Mouse (Mus musculus) heart, embryonic 11.5 days (tissue): Measurements from ENCODE around the gene Olfr1030. TPM values are rescaled to one million over a fixed set of nuclear protein-coding genes. Genes with fewer than 3 reads are reported as not detected.
"Not testable (repeated sequence)": the region's sequence is repeated elsewhere in the genome, so short reads cannot be mapped to it uniquely, and the experiment has no call there.

Experiments used
- ATAC-seq: fragments of 200-750 bp; cut with Nextera tagmentation; replicated peaks from 2 replicates; pipeline ENCODE4 v1.8.0; 2017; ENCODE audit warnings: moderate library complexity; ENCODE audit not compliant: insufficient number of reproducible peaks, low FRiP score, low TSS enrichment
- H3K27ac ChIP-seq: fragments of 300-500 bp; sonication (generic); 2 replicates; pipeline ENCODE4 v1.5.1; 2014; ENCODE audit warnings: mild to moderate bottlenecking, low read depth, low read length
- H3K27me3 ChIP-seq: fragments of 300-500 bp; sonication (generic); 2 replicates; pipeline ENCODE4 v1.6.1; 2014; ENCODE audit warnings: mild to moderate bottlenecking, low read length, mixed read lengths; ENCODE audit not compliant: control insufficient read depth, insufficient read depth
- H3K36me3 ChIP-seq: fragments of 300-500 bp; sonication (generic); 2 replicates; pipeline ENCODE4 v1.6.1; 2014; ENCODE audit warnings: mild to moderate bottlenecking, low read length, moderate library complexity, mixed read lengths; ENCODE audit not compliant: control insufficient read depth, insufficient read depth
- H3K4me1 ChIP-seq: fragments of 300-500 bp; sonication (generic); 2 replicates; pipeline ENCODE4 v1.6.1; 2014; ENCODE audit warnings: low read length; ENCODE audit not compliant: control insufficient read depth, insufficient read depth
- H3K4me2 ChIP-seq: fragments of 300-500 bp; sonication (generic); 2 replicates; pipeline ENCODE4 v1.6.1; 2014; ENCODE audit warnings: mild to moderate bottlenecking, moderate library complexity
- H3K4me3 ChIP-seq: fragments of 300-500 bp; sonication (generic); 2 replicates; pipeline ENCODE4 v1.5.1; 2014; ENCODE audit warnings: low read depth, low read length
- H3K9ac ChIP-seq: fragments of 300-500 bp; sonication (generic); 2 replicates; pipeline ENCODE4 v1.6.1; 2014; ENCODE audit warnings: mild to moderate bottlenecking, low read depth, low read length, moderate library complexity
- H3K9me3 ChIP-seq: fragments of 300-500 bp; sonication (generic); replicated peaks from 2 replicates; pipeline ENCODE4 v1.6.1; 2016; ENCODE audit warnings: low read length; ENCODE audit not compliant: control insufficient read depth
- WGBS: fragments of 180-500 bp; shearing (Covaris S2); extraction: QIAGEN DNeasy Blood & Tissue Kit; methylation state at CpG from one replicate; pipeline ENCODE4 v1.1.7; 2014; ENCODE audit not compliant: insufficient replicate concordance; 5-methylcytosine and 5-hydroxymethylcytosine counted together
- polyA plus RNA-seq: library from polyadenylated mRNA; unstranded; fragments of >200 nt; fragmentation: Nextera tagmentation; extraction: Ambion mirVana; gene quantifications from 2 replicates; pipeline ENCODE4 v1.2.1, GENCODE M21; 2014

Olfr1030 gene
- not detected in 2 replicates for polyA plus RNA-seq

DNA sequence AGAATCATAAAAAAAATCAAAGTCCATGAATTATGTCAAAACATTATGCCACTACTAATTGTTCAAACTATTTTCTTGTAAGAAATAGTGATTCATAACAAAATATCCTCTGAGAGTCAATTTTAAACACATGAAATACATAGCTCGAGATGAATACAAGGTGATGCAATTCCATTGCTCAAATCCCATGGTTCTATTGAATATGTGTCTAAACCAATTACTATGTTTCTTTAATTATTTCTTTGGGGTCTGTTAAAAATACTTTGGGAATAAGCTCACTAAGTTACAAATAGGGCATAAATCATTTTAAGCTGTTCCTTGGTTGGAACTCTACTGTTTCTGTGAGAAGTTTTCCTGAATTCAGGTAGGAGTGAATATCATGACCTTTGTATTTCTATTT, at the start of gene Olfr1030:
TSS of gene Olfr1030 (plus strand) at position 301 of the 400 bp plus-strand sequence.
- Histone ChIP-seq H3K9ac (no peak within 1 kb of the TSS), H3K36me3 (no peaks in the 10 kb centered on the region), H3K9me3 (no peaks in the 10 kb centered on the region), H3K4me3 (no peak within 1 kb of the TSS), H3K27me3 (no peaks in the 10 kb centered on the region), H3K4me1 (no peaks in the 10 kb centered on the region), H3K27ac (no peak within 1 kb of the TSS), H3K4me2 (no peak within 1 kb of the TSS)
- no peak for ATAC-seq
- 64% methylated on average over 1 of the region's 1 CpGs for WGBS

DNA sequence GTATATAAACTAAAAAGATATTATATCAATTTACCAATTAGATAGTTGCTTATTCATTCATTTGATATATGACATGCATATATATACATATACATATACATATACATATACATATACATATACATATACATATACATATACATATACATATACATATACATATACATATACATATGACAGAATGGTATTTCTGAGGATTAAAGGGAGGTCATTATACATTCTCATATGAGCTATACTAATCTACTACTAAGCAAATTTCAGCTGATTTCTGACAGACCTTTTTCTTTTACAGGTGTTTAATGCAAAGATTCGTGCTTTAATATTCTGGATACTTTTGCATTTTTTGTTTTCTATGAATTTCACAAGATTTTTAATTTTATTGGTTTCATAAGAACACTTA, 28.9 kb upstream of the Olfr1030 start, which contains the start of gene Olfr1028:
TSS of gene Olfr1028 (plus strand) at position 301 of the 400 bp plus-strand sequence.
- Histone ChIP-seq H3K4me3 (no peak within 1 kb of the TSS), H3K27ac (no peak within 1 kb of the TSS), H3K36me3 (no peaks in the 10 kb centered on the region), H3K4me2 (no peak within 1 kb of the TSS), H3K9me3 (no peaks in the 10 kb centered on the region), H3K27me3 (no peaks in the 10 kb centered on the region), H3K4me1 (no peaks in the 10 kb centered on the region), H3K9ac (no peak within 1 kb of the TSS)
- ATAC-seq, result no peak
- WGBS, result 85% methylated on average over 1 of the region's 1 CpGs

DNA sequence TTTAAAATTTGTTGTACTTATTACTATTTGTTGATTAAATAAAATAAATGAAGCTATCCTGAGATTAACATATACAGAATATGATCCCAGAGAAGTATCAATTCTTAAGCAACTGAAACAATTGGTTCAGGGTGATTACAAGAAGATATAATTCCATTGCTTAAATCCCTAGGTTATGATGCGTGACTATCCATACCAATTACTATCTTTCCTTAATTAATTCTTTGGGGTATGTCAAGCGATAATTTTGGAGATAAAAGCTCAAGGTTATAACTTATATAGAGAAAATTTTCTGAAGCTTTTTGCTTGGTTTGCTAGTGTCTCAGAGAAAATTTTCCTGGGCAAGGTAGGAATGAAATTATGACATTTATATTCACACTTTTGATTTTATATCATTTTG, 5.5 kb upstream of the Olfr1030 start, which contains the start of gene Olfr1029:
TSS of gene Olfr1029 (plus strand) at position 301 of the 400 bp plus-strand sequence.
- ATAC-seq, result no peak
- no peaks in the 10 kb centered on the region for H3K36me3 ChIP-seq
- 76% methylated on average over 2 of the region's 2 CpGs for WGBS
- no peak within 1 kb of the TSS for H3K4me2 ChIP-seq
- no peaks in the 10 kb centered on the region for H3K9me3 ChIP-seq
- H3K27ac ChIP-seq, result no peak within 1 kb of the TSS
- no peaks in the 10 kb centered on the region for H3K4me1 ChIP-seq
- H3K4me3 ChIP-seq, result no peak within 1 kb of the TSS
- H3K9ac ChIP-seq, result no peak within 1 kb of the TSS
- no peaks in the 10 kb centered on the region for H3K27me3 ChIP-seq

DNA sequence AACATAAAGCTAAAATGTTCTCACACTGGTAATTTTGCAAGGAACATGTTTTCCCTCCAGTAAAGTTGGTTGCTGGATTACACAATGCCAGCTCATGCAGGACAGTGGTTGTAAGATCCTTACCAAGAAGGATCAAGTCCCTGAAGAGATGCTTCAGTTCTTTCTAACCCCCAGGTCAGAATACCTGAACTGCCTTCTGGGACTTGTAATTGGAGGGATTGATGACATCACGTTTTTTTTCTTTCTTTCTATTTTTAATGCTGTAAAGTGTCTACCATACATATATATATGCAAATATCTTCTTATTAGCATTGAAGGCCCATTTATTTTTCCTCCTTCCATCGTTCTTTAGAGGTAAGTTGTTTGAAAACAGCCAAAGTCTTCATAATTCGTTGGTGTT, 10.9 kb downstream of the Olfr1030 start, which contains the start of gene Olfr1031:
TSS of gene Olfr1031 (plus strand) at position 301 of the 400 bp plus-strand sequence.
- Histone ChIP-seq H3K9ac (no peak within 1 kb of the TSS), H3K27ac (no peak within 1 kb of the TSS), H3K4me2 (no peak within 1 kb of the TSS), H3K27me3 (no peaks in the 10 kb centered on the region), H3K36me3 (no peaks in the 10 kb centered on the region), H3K9me3 (no peaks in the 10 kb centered on the region), H3K4me3 (no peak within 1 kb of the TSS), H3K4me1 (no peaks in the 10 kb centered on the region)
- WGBS, result 53% methylated on average over 3 of the region's 3 CpGs
- ATAC-seq, result no peak

DNA sequence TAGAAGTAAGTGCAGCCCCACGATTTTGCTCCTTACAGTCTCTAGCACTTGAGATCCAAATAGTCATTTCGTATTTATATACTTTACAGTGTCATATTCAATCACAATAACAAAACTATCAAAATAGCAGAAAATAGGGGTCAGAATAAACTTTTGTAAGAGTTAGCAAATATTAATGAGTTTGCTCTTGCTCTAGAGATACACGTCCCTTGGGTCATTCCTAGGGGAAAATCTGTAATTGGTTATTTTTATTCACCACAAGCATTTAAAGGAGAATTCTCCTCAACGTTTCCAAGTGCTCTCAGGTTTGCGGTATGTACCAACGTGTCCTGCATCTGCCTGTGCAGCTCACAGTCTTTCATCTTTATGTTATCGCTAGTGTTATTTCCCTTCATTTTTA, 26.2 kb downstream of the Olfr1030 start, which contains the start of gene Olfr1032:
TSS of gene Olfr1032 (plus strand) at position 301 of the 400 bp plus-strand sequence.
- H3K4me2 ChIP-seq, result no peak within 1 kb of the TSS
- H3K4me1 ChIP-seq, result no peaks in the 10 kb centered on the region
- 79% methylated on average over 7 of the region's 7 CpGs for WGBS
- ATAC-seq, result no peak
- no peak within 1 kb of the TSS for H3K4me3 ChIP-seq
- no peaks in the 10 kb centered on the region for H3K36me3 ChIP-seq
- H3K27ac ChIP-seq, result no peak within 1 kb of the TSS
- H3K9ac ChIP-seq, result no peak within 1 kb of the TSS
- no peaks in the 10 kb centered on the region for H3K27me3 ChIP-seq
- no peaks in the 10 kb centered on the region for H3K9me3 ChIP-seq

DNA sequence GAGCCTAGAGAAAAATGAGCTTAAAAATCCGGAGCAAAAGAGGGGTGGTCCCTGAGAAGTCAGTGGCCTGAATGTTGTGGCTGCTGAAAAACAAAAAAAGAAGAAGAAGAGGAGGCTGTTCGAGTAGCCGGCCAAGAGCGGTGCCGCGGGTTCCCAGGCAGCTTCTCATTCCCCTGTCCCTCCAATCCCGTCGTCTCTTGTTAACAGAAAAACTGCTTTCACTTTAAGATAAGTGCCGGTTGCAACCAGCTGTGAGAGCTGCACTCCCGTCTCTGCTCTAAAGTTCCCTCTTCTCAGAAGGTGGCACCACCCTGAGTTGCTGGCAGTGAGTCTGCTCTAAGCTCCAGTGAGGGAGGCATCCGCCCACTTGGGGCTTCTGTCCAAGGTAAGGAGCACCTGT, 41.3 kb downstream of the Olfr1030 start, which contains the start of gene Olfr1033:
TSS of gene Olfr1033 (plus strand) at position 228 of the 400 bp plus-strand sequence.
- H3K36me3 ChIP-seq, H3K9me3 ChIP-seq, H3K27me3 ChIP-seq, H3K4me1 ChIP-seq, H3K9ac ChIP-seq, ATAC-seq: not testable (repeated sequence)
- 0% methylated on average over 10 of the region's 11 CpGs for WGBS
- Histone ChIP-seq H3K4me2 (peak within 1 kb of the TSS; percentile 58), H3K4me3 (peak within 1 kb of the TSS; percentile 36), H3K27ac (0 out of 2 replicates have a peak within 1 kb of the TSS, but pooled peaks have one; percentile 15)

DNA sequence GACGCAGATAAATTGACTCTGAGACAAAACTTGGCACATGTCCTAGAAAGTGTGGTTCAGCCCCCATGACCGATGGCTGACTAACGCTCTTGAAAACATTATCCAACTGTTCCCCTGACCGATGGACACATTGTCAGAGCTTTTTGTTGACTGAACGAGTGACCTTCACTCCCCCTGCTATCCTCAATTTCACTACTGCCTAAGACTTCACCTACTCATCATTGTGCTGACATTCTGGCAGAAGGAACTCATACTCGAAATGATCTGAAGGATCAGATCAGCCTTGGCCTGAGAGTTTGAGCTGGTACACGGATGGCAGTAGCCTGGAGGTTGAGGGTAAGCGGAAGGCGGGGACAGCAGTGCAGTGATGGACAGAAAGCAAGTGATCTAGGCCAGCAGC, 42.4 kb downstream of the Olfr1030 start:
- H3K4me3 ChIP-seq, H3K9me3 ChIP-seq, H3K4me2 ChIP-seq, H3K27me3 ChIP-seq, H3K27ac ChIP-seq, H3K9ac ChIP-seq, H3K36me3 ChIP-seq, H3K4me1 ChIP-seq, ATAC-seq: not testable (repeated sequence)
- 24% methylated on average over 2 of the region's 9 CpGs for WGBS

Other genes with a start within 250 kb of the Olfr1030 start
- not detected in 2 replicates for gene Olfr1012, start 216.5 kb upstream of the Olfr1030 start, polyA plus RNA-seq
- gene Olfr1013, start 212.2 kb upstream of the Olfr1030 start, polyA plus RNA-seq, result not detected in 2 replicates
- gene Olfr1014, start 206.6 kb upstream of the Olfr1030 start, polyA plus RNA-seq, result not detected in 2 replicates
- not detected in 2 replicates for gene Olfr1015, start 197.3 kb upstream of the Olfr1030 start, polyA plus RNA-seq
- gene Olfr1016, start 176.7 kb upstream of the Olfr1030 start, polyA plus RNA-seq, result not detected in 2 replicates
- gene Olfr1018, start 160.8 kb upstream of the Olfr1030 start, polyA plus RNA-seq, result not detected in 2 replicates
- not detected in 2 replicates for gene Olfr1019, start 133.8 kb upstream of the Olfr1030 start, polyA plus RNA-seq
- gene Olfr1020, start 132.2 kb upstream of the Olfr1030 start, polyA plus RNA-seq, result not detected in 2 replicates
- not detected in 2 replicates for gene Olfr1022, start 110.7 kb upstream of the Olfr1030 start, polyA plus RNA-seq
- gene Olfr1023, start 93.6 kb upstream of the Olfr1030 start, polyA plus RNA-seq, result not detected in 2 replicates
- gene Olfr1024, start 74.2 kb upstream of the Olfr1030 start, polyA plus RNA-seq, result not detected in 2 replicates
- not detected in 2 replicates for gene Olfr1025-ps1, start 64.1 kb upstream of the Olfr1030 start, polyA plus RNA-seq
- not detected in 2 replicates for gene Olfr1026, start 57.7 kb upstream of the Olfr1030 start, polyA plus RNA-seq
- not detected in 2 replicates for gene Olfr1028, start 28.8 kb upstream of the Olfr1030 start, polyA plus RNA-seq
- gene Olfr1029, start 5.4 kb upstream of the Olfr1030 start, polyA plus RNA-seq, result not detected in 2 replicates
- not detected in 2 replicates for gene Olfr1031, start 11.0 kb downstream of the Olfr1030 start, polyA plus RNA-seq
- gene Olfr1032, start 26.3 kb downstream of the Olfr1030 start, polyA plus RNA-seq, result not detected in 2 replicates
- 0.34 TPM in 1 of 2 replicates, not detected in the other for gene Olfr1033, start 41.4 kb downstream of the Olfr1030 start, polyA plus RNA-seq
- not detected in 2 replicates for gene Olfr1034, start 66.6 kb downstream of the Olfr1030 start, polyA plus RNA-seq
- not detected in 2 replicates for gene Olfr1036, start 94.7 kb downstream of the Olfr1030 start, polyA plus RNA-seq
- not detected in 2 replicates for gene Olfr1037, start 108.1 kb downstream of the Olfr1030 start, polyA plus RNA-seq
- not detected in 2 replicates for gene Olfr1039, start 156.7 kb downstream of the Olfr1030 start, polyA plus RNA-seq
- not detected in 2 replicates for gene Olfr1040, start 167.5 kb downstream of the Olfr1030 start, polyA plus RNA-seq
- not detected in 2 replicates for gene Olfr1042, start 182.6 kb downstream of the Olfr1030 start, polyA plus RNA-seq
- not detected in 2 replicates for gene Olfr1043, start 188.2 kb downstream of the Olfr1030 start, polyA plus RNA-seq
- gene Olfr1044, start 198.5 kb downstream of the Olfr1030 start, polyA plus RNA-seq, result not detected in 2 replicates
- gene Olfr52, start 206.4 kb downstream of the Olfr1030 start, polyA plus RNA-seq, result not detected in 2 replicates
- not detected in 2 replicates for gene Olfr1045, start 223.7 kb downstream of the Olfr1030 start, polyA plus RNA-seq
- not detected in 2 replicates for gene Olfr1046, start 240.0 kb downstream of the Olfr1030 start, polyA plus RNA-seq